Mouse (Mus musculus): ENCODE data around the gene Il10rb. TPM values are rescaled to one million over a fixed set of nuclear protein-coding genes. Genes with fewer than 3 reads are reported as not detected.

Il10rb gene
- polyA plus RNA-seq, 1 experiment from 2014 or later = 7.0 TPM

GRCm38 (mm10) chr16:91390100-91390499 lies 15.9 kb upstream of the Il10rb start:
- peaks cover 92% of the 10 kb centered on the region for H3K36me3 ChIP-seq
- H3K4me1 ChIP-seq = no peaks in the 10 kb centered on the region
- no peaks in the 10 kb centered on the region for H3K9me3 ChIP-seq (replicated peaks)
- WGBS = 85% methylated on average over 4 of the region's 4 CpGs
- H3K4me3 ChIP-seq = no peak overlapping the region
- H3K27me3 ChIP-seq (ENCODE audit: low read depth, poor library complexity, severe bottlenecking) = no peaks in the 10 kb centered on the region
- H3K27ac ChIP-seq = no peak overlapping the region
- DNase-seq (ENCODE audit: low spot score) = no peak

GRCm38 (mm10) chr16:91391421-91391820 lies 14.5 kb upstream of the Il10rb start, which contains the start of gene Gm21970:
Gm21970 (plus strand) TSS chr16:91391721.
- Histone ChIP-seq H3K27ac (no peak within 1 kb of the TSS), H3K4me1 (no peaks in the 10 kb centered on the region), H3K36me3 (peaks cover 93% of the 10 kb centered on the region), H3K27me3 (ENCODE audit: low read depth, poor library complexity, severe bottlenecking) (no peaks in the 10 kb centered on the region), H3K4me3 (no peak within 1 kb of the TSS), H3K9me3 (replicated peaks) (no peaks in the 10 kb centered on the region)
- WGBS = 88% methylated on average over 5 of the region's 5 CpGs
- no peak for DNase-seq (ENCODE audit: low spot score)

GRCm38 (mm10) chr16:91394826-91395410 lies 11.0 kb upstream of the Il10rb start:
- H3K27me3 ChIP-seq (ENCODE audit: low read depth, poor library complexity, severe bottlenecking) = no peaks in the 10 kb centered on the region
- H3K4me1 ChIP-seq = no peaks in the 10 kb centered on the region
- WGBS = 83% methylated on average over 4 of the region's 4 CpGs
- DNase-seq (ENCODE audit: low spot score) = no peak
- H3K36me3 ChIP-seq = peaks cover 67% of the 10 kb centered on the region
- H3K4me3 ChIP-seq = no peak overlapping the region
- no peak overlapping the region for H3K27ac ChIP-seq
- no peaks in the 10 kb centered on the region for H3K9me3 ChIP-seq (replicated peaks)

GRCm38 (mm10) chr16:91395633-91396392 lies 10.2 kb upstream of the Il10rb start:
- H3K4me3 ChIP-seq = no peak overlapping the region
- no peaks in the 10 kb centered on the region for H3K9me3 ChIP-seq (replicated peaks)
- 60% methylated on average over 8 of the region's 8 CpGs for WGBS
- DNase-seq (ENCODE audit: low spot score) = no peak
- H3K27ac ChIP-seq = no peak overlapping the region
- H3K27me3 ChIP-seq (ENCODE audit: low read depth, poor library complexity, severe bottlenecking) = no peaks in the 10 kb centered on the region
- H3K4me1 ChIP-seq = no peaks in the 10 kb centered on the region
- peaks cover 69% of the 10 kb centered on the region for H3K36me3 ChIP-seq

- Histone ChIP-seq H3K27ac (no peak overlapping the region), H3K36me3 (peaks cover 59% of the 10 kb centered on the region), H3K27me3 (ENCODE audit: low read depth, poor library complexity, severe bottlenecking) (no peaks in the 10 kb centered on the region), H3K9me3 (replicated peaks) (no peaks in the 10 kb centered on the region), H3K4me1 (no peaks in the 10 kb centered on the region), H3K4me3 (no peak overlapping the region)
- WGBS = 76% methylated on average over 10 of the region's 10 CpGs
- DNase-seq (ENCODE audit: low spot score) = no peak
These were observed 9.0 kb upstream of the Il10rb start for GRCm38 (mm10) chr16:91396844-91397537.

GRCm38 (mm10) chr16:91398030-91398429 lies 7.9 kb upstream of the Il10rb start:
- Histone ChIP-seq H3K27me3 (ENCODE audit: low read depth, poor library complexity, severe bottlenecking) (no peaks in the 10 kb centered on the region), H3K27ac (no peak overlapping the region), H3K9me3 (replicated peaks) (no peaks in the 10 kb centered on the region), H3K4me1 (no peaks in the 10 kb centered on the region), H3K4me3 (no peak overlapping the region), H3K36me3 (peaks cover 59% of the 10 kb centered on the region)
- no peak for DNase-seq (ENCODE audit: low spot score)
- WGBS = 94% methylated on average over 12 of the region's 12 CpGs

- Histone ChIP-seq H3K4me3 (no peak overlapping the region), H3K9me3 (replicated peaks) (no peaks in the 10 kb centered on the region), H3K27me3 (ENCODE audit: low read depth, poor library complexity, severe bottlenecking) (no peaks in the 10 kb centered on the region), H3K36me3 (peaks cover 58% of the 10 kb centered on the region), H3K27ac (no peak overlapping the region), H3K4me1 (no peaks in the 10 kb centered on the region)
- WGBS = 93% methylated on average over 7 of the region's 7 CpGs
- no peak for DNase-seq (ENCODE audit: low spot score)
These were observed 7.0 kb upstream of the Il10rb start for GRCm38 (mm10) chr16:91398944-91399343.

- peaks cover 13% of the 10 kb centered on the region for H3K4me1 ChIP-seq
- no peak overlapping the region for H3K4me3 ChIP-seq
- no peaks in the 10 kb centered on the region for H3K9me3 ChIP-seq (replicated peaks)
- H3K36me3 ChIP-seq = peaks cover 42% of the 10 kb centered on the region
- WGBS = 89% methylated on average over 6 of the region's 6 CpGs
- no peaks in the 10 kb centered on the region for H3K27me3 ChIP-seq (ENCODE audit: low read depth, poor library complexity, severe bottlenecking)
- no peak overlapping the region for H3K27ac ChIP-seq
- no peak for DNase-seq (ENCODE audit: low spot score)
These were observed 4.3 kb upstream of the Il10rb start for GRCm38 (mm10) chr16:91401569-91402165.

- H3K9me3 ChIP-seq (replicated peaks) = no peaks in the 10 kb centered on the region
- WGBS = 82% methylated on average over 9 of the region's 9 CpGs
- peaks cover 18% of the 10 kb centered on the region for H3K4me1 ChIP-seq
- DNase-seq (ENCODE audit: low spot score) = no peak
- H3K27ac ChIP-seq = no peak overlapping the region
- H3K4me3 ChIP-seq = no peak overlapping the region
- peaks cover 34% of the 10 kb centered on the region for H3K36me3 ChIP-seq
- no peaks in the 10 kb centered on the region for H3K27me3 ChIP-seq (ENCODE audit: low read depth, poor library complexity, severe bottlenecking)
These were observed 2.2 kb upstream of the Il10rb start for GRCm38 (mm10) chr16:91403784-91404183.

GRCm38 (mm10) chr16:91404187-91404586 lies 1.8 kb upstream of the Il10rb start:
- Histone ChIP-seq H3K27me3 (ENCODE audit: low read depth, poor library complexity, severe bottlenecking) (no peaks in the 10 kb centered on the region), H3K9me3 (replicated peaks) (no peaks in the 10 kb centered on the region), H3K4me3 (no peak overlapping the region), H3K4me1 (peaks cover 18% of the 10 kb centered on the region), H3K36me3 (peaks cover 34% of the 10 kb centered on the region), H3K27ac (no peak overlapping the region)
- WGBS = 90% methylated on average over 8 of the region's 8 CpGs
- no peak for DNase-seq (ENCODE audit: low spot score)

GRCm38 (mm10) chr16:91404828-91405577 lies 961 bp upstream of the Il10rb start:
- 80% methylated on average over 10 of the region's 10 CpGs for WGBS
- Histone ChIP-seq H3K9me3 (replicated peaks) (no peaks in the 10 kb centered on the region), H3K4me1 (peaks cover 18% of the 10 kb centered on the region), H3K27me3 (ENCODE audit: low read depth, poor library complexity, severe bottlenecking) (no peaks in the 10 kb centered on the region), H3K4me3 (no peak overlapping the region), H3K27ac (no peak overlapping the region), H3K36me3 (peaks cover 34% of the 10 kb centered on the region)
- DNase-seq (ENCODE audit: low spot score) = no peak

GRCm38 (mm10) chr16:91406585-91407220 lies 739 bp downstream of the Il10rb start:
- DNase-seq (ENCODE audit: low spot score) = peak; percentile 41
- Histone ChIP-seq H3K4me3 (peak overlapping the region; percentile 79), H3K4me1 (peaks cover 29% of the 10 kb centered on the region), H3K27ac (peak overlapping the region; percentile 85), H3K9me3 (replicated peaks) (no peaks in the 10 kb centered on the region), H3K36me3 (peaks cover 27% of the 10 kb centered on the region), H3K27me3 (ENCODE audit: low read depth, poor library complexity, severe bottlenecking) (no peaks in the 10 kb centered on the region)
- WGBS = 2% methylated on average over 13 of the region's 13 CpGs

Data from limb, embryonic 10.5 days (tissue).